Mouse (Mus musculus) CH12.LX (cell line): ENCODE data around the gene Ncoa1. TPM values are rescaled to one million over a fixed set of nuclear protein-coding genes. Genes with fewer than 3 reads are reported as not detected.

ENCODE experiments used
- DNase-seq: peaks from one replicate; pipeline ENCODE4 v3.0.0-alpha.2; 2013; ENCODE audit errors: extremely low read depth
- H3K27ac ChIP-seq: 2 replicates; pipeline ENCODE4 v1.5.1; 2012; ENCODE audit warnings: low read depth, mild to moderate bottlenecking, control low read depth, moderate library complexity; ENCODE audit not compliant: insufficient read depth
- H3K27me3 ChIP-seq: replicated peaks from 2 replicates; pipeline ENCODE3; 2012; ENCODE audit warnings: inconsistent platforms
- H3K36me3 ChIP-seq, 2 experiments: replicated peaks in 1 of 2; 2 replicates each; pipeline versions ENCODE3 to v1.6.1; 2012; ENCODE audit warnings: inconsistent platforms in 1 of 2, low read length in 1 of 2, mild to moderate bottlenecking in 1 of 2, mixed read lengths in 1 of 2, moderate library complexity in 1 of 2; ENCODE audit not compliant: control insufficient read depth in 1 of 2, insufficient read depth in 1 of 2
- H3K4me1 ChIP-seq, 2 experiments: 2 replicates each; pipeline ENCODE4 v1.6.1; 2012; ENCODE audit warnings: inconsistent platforms in 1 of 2, moderate library complexity in 1 of 2; ENCODE audit not compliant: insufficient read depth in 2 of 2, control insufficient read depth in 1 of 2
- H3K4me2 ChIP-seq: 2 replicates; pipeline ENCODE4 v1.6.1; 2012; ENCODE audit warnings: low read depth, mild to moderate bottlenecking, control low read depth; ENCODE audit not compliant: poor library complexity, insufficient read depth, severe bottlenecking
- H3K4me3 ChIP-seq, 3 experiments: fragments of 150-350 bp in 1 of 3; sonication (generic) in 1 of 3; replicated peaks in 1 of 3; 2 replicates each; pipeline versions ENCODE3 to v1.5.1; 2011 to 2012; ENCODE audit warnings: low read depth in 2 of 3, low read length in 2 of 3, mild to moderate bottlenecking in 2 of 3, moderate library complexity in 2 of 3, control low read depth in 1 of 3, improper control_type of control experiment in 1 of 3, inconsistent platforms in 1 of 3, mixed read lengths in 1 of 3; ENCODE audit not compliant: poor library complexity in 1 of 3
- H3K79me2 ChIP-seq: replicated peaks from 2 replicates; pipeline ENCODE4 v1.6.1; 2012; ENCODE audit warnings: mild to moderate bottlenecking, moderate library complexity; ENCODE audit not compliant: control insufficient read depth, poor library complexity, insufficient read depth, severe bottlenecking; ENCODE audit errors: extremely low read depth
- H3K9ac ChIP-seq: 2 replicates; pipeline ENCODE4 v1.6.1; 2012; ENCODE audit warnings: low read depth, mild to moderate bottlenecking, control low read depth, moderate library complexity; ENCODE audit not compliant: insufficient read depth
- H3K9me3 ChIP-seq: replicated peaks from 2 replicates; pipeline ENCODE3; 2012; ENCODE audit warnings: low read length, inconsistent platforms, mixed read lengths
- CHD1 ChIP-seq: IDR thresholded peaks from 2 replicates; pipeline ENCODE4 v1.6.1; 2012; ENCODE audit warnings: low read depth, low read length, improper control_type of control experiment, inconsistent platforms
- CHD2 ChIP-seq: IDR thresholded peaks from 2 replicates; pipeline ENCODE4 v1.6.1; 2011; ENCODE audit warnings: low read length, improper control_type of control experiment
- E2F4 ChIP-seq: IDR thresholded peaks from 2 replicates; pipeline ENCODE4 v1.6.1; 2011; ENCODE audit warnings: low read depth, low read length, improper control_type of control experiment; ENCODE audit not compliant: insufficient replicate concordance
- ELF1 ChIP-seq: IDR thresholded peaks from 2 replicates; pipeline ENCODE4 v1.6.1; 2014; ENCODE audit warnings: low read depth, mild to moderate bottlenecking, inconsistent platforms, low read length, improper control_type of control experiment
- EP300 ChIP-seq: IDR thresholded peaks from 2 replicates; pipeline ENCODE4 v1.6.1; 2011; ENCODE audit warnings: low read length, improper control_type of control experiment
- IRF4 ChIP-seq: IDR thresholded peaks from 2 replicates; pipeline ENCODE4 v1.6.1; 2014; ENCODE audit warnings: low read depth, mild to moderate bottlenecking, inconsistent platforms, low read length, improper control_type of control experiment
- JUN ChIP-seq: IDR thresholded peaks from 2 replicates; pipeline ENCODE4 v1.6.1; 2011; ENCODE audit warnings: low read depth, mild to moderate bottlenecking, low read length, improper control_type of control experiment, moderate library complexity; ENCODE audit not compliant: insufficient read depth
- KAT2A ChIP-seq: IDR thresholded peaks from 2 replicates; pipeline ENCODE4 v1.6.1; 2012; ENCODE audit warnings: low read length, improper control_type of control experiment, inconsistent platforms; ENCODE audit not compliant: insufficient replicate concordance
- MAZ ChIP-seq: IDR thresholded peaks from 2 replicates; pipeline ENCODE4 v1.6.1; 2012; ENCODE audit warnings: low read depth, mild to moderate bottlenecking, inconsistent platforms, low read length, improper control_type of control experiment, moderate library complexity
- NELFE ChIP-seq: IDR thresholded peaks from 2 replicates; pipeline ENCODE4 v1.6.1; 2011; ENCODE audit warnings: low read depth, low read length, improper control_type of control experiment
- NRF1 ChIP-seq: IDR thresholded peaks from 2 replicates; pipeline ENCODE4 v1.6.1; 2014; ENCODE audit warnings: low read depth, mild to moderate bottlenecking, inconsistent platforms, low read length, improper control_type of control experiment, moderate library complexity
- PAX5 ChIP-seq: IDR thresholded peaks from 2 replicates; pipeline ENCODE4 v1.6.1; 2012; ENCODE audit warnings: low read length, inconsistent platforms, mixed read lengths
- POLR2AphosphoS2 ChIP-seq: IDR thresholded peaks from 2 replicates; pipeline ENCODE4 v1.6.1; 2011; ENCODE audit warnings: low read depth, low read length, improper control_type of control experiment
- SIN3A ChIP-seq: IDR thresholded peaks from 2 replicates; pipeline ENCODE4 v1.6.1; 2012; ENCODE audit warnings: low read length, improper control_type of control experiment, inconsistent platforms
- TCF12 ChIP-seq: IDR thresholded peaks from 2 replicates; pipeline ENCODE4 v1.6.1; 2014; ENCODE audit warnings: low read depth, mild to moderate bottlenecking, inconsistent platforms, low read length, improper control_type of control experiment
- UBTF ChIP-seq: IDR thresholded peaks from 2 replicates; pipeline ENCODE4 v1.6.1; 2012; ENCODE audit warnings: low read depth, mild to moderate bottlenecking, inconsistent platforms, low read length, improper control_type of control experiment, moderate library complexity
- USF2 ChIP-seq: conservative IDR thresholded peaks from 2 replicates; pipeline ENCODE4 v1.6.1; 2011; ENCODE audit warnings: low read depth, low read length, improper control_type of control experiment
- ZC3H11A ChIP-seq: IDR thresholded peaks from 2 replicates; pipeline ENCODE4 v1.6.1; 2012; ENCODE audit warnings: low read depth, mild to moderate bottlenecking, inconsistent platforms, low read length, improper control_type of control experiment
- ZKSCAN1 ChIP-seq: IDR thresholded peaks from 2 replicates; pipeline ENCODE4 v1.6.1; 2012; ENCODE audit warnings: low read depth, inconsistent platforms, low read length, improper control_type of control experiment, borderline replicate concordance
- dilution Hi-C: fragments of 300-500 bp; cut with MboI; formaldehyde crosslinking; loops from 2 replicates; pipeline ENCODE4 v1.14.3; 2020; ENCODE audit warnings: low sequenced_read_pairs; ENCODE audit not compliant: extremely low pct_unique_long_range_greater_than_20kb, extremely low pct_ligation_motif_present
- in situ Hi-C: fragments of 300-500 bp; cut with MboI; formaldehyde crosslinking; loops from 3 replicates; pipeline ENCODE4 v1.14.3; 2019; ENCODE audit warnings: low sequenced_read_pairs, low pct_ligation_motif_present, low pct_unique_long_range_greater_than_20kb, mixed read lengths
- polyA plus RNA-seq: library from polyadenylated mRNA; unstranded; fragments of >175 nt; gene quantifications from 2 replicates; pipeline ENCODE4 v1.2.1, GENCODE M21; 2012; ENCODE audit warnings: low read depth; ENCODE audit not compliant: insufficient read length
- total RNA-seq, 2 experiments: library from RNA; depleted of rRNA; stranded (reverse); fragments of 300-350 nt in 1 of 2; fragments of >200 nt in 1 of 2; gene quantifications; 2 replicates each; pipeline ENCODE4 v1.2.3; 2012 to 2014

Ncoa1 gene
- total and polyA plus RNA-seq, 3 experiments: 2.4 to 6.4 (median 4.2) TPM

DNA sequence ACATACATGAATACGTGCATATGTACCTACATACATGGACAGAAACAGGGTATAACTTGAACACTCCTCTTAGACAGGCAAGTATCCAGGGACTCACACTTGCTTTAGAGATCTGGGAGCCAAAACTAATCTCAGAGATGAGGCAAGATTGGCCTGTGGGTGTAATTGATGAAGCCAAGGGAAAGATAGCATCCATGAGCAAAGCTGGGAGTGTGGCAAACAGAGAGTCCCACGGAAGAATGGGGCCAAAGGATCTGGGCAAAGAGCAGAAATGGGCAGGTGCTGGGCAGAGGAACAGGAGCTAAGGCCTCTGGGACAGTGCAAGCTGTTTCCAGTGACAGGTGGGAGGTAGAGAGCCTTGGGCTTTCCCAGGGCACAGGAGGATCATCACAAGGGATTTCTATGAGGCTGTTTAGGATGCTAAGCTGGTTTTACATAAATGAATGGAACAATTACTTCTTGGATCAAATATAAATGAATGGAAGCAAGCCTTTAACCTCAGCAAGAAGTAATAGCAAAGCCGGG is 22.7 kb upstream of the Ncoa1 start:
- Histone ChIP-seq H3K9ac (no peak overlapping the region), H3K4me1 (no peaks in the 10 kb centered on the region; a peak in 1 of 4 replicates), H3K27me3 (no peaks in the 10 kb centered on the region), H3K79me2 (no peaks in the 10 kb centered on the region), H3K9me3 (no peaks in the 10 kb centered on the region), H3K27ac (no peak overlapping the region), H3K4me2 (no peak overlapping the region), H3K4me3 (no peak overlapping the region), H3K36me3 (no peaks in the 10 kb centered on the region)
- TF ChIP-seq CHD1: no peak
- TF ChIP-seq KAT2A: no peak
- TF ChIP-seq MAZ: no peak
- TF ChIP-seq IRF4: no peak
- TF ChIP-seq ZC3H11A: no peak
- TF ChIP-seq CHD2: no peak
- no peak for TF ChIP-seq PAX5
- dilution Hi-C loops: no loop called here
- in situ Hi-C loops: no loop called here
- no peak for DNase-seq

DNA sequence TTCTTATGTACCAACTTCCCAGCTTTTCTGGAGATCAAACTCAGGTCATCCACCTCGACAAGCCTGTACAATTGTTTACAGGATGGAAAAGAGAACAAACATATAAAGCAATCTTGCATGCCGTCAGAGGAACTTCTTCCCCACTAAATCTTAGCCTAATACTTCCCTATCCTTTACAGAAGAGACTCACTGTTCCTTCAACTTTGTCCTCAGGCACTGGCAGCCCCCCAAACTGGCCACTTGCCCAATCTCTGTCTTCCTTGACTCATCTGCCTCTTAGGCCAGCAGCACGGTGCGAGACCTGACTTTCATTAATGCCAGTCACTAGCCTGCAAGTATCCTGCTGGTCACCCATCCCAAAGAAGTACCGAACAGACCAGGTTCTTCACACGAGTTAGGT is 11.4 kb upstream of the Ncoa1 start:
- DNase-seq: no peak
- Histone ChIP-seq H3K4me1 (no peaks in the 10 kb centered on the region), H3K79me2 (no peaks in the 10 kb centered on the region), H3K4me2 (no peak overlapping the region)
- no peak for TF ChIP-seq KAT2A
- no peak for TF ChIP-seq E2F4
- TF ChIP-seq TCF12: no peak
- TF ChIP-seq EP300: no peak
- TF ChIP-seq NRF1: no peak
- no peak for TF ChIP-seq SIN3A
- TF ChIP-seq NELFE: no peak
- no peak for TF ChIP-seq POLR2AphosphoS2
- TF ChIP-seq UBTF: no peak
- no peak for TF ChIP-seq JUN
- TF ChIP-seq IRF4: no peak
- no peak for TF ChIP-seq ELF1
- no peak for TF ChIP-seq ZKSCAN1
- TF ChIP-seq USF2: no peak
- TF ChIP-seq, all 38 proteins: peak for 0
- in situ Hi-C loops: no loop called here
- Histone ChIP-seq H3K36me3 (no peaks in the 10 kb centered on the region), H3K27me3 (no peaks in the 10 kb centered on the region), H3K4me3 (no peak overlapping the region), H3K9ac (no peak overlapping the region), H3K9me3 (no peaks in the 10 kb centered on the region), H3K27ac (no peak overlapping the region)
- dilution Hi-C loops: no loop called here
